Mouse (Mus musculus): ENCODE results near the gene Dennd6a. TPM values are rescaled to one million over a fixed set of nuclear protein-coding genes. Genes with fewer than 3 reads are reported as not detected.

Dennd6a gene
- polyA plus RNA-seq, 1 experiment from 2014 or later: 29.8 TPM

Small RNA genes within 50 kb of the gene (microRNA-seq; reads per million reads assigned to microRNA genes)
- 2.2 reads per million, percentile 27 among the genes with 10 or more reads in this experiment for gene Mir7672 (ENCODE audit: borderline number of aligned reads)

Other genes starting within 250 kb of the Dennd6a start
- 76.2 and 91.2 TPM in 2 replicates for gene Slmap, start 38.9 kb upstream of the Dennd6a start, polyA plus RNA-seq (2014; fragmentation: Nextera tagmentation; extraction: Ambion mirVana)
- gene Arf4, start 64.2 kb downstream of the Dennd6a start, polyA plus RNA-seq (2014; fragmentation: Nextera tagmentation; extraction: Ambion mirVana): 479 and 484 TPM in 2 replicates
- 11.0 and 11.4 TPM in 2 replicates for gene Pde12, start 96.0 kb downstream of the Dennd6a start, polyA plus RNA-seq (2014; fragmentation: Nextera tagmentation; extraction: Ambion mirVana)
- 0.03 and 0.25 TPM in 2 replicates for gene Dnah12, start 119.4 kb downstream of the Dennd6a start, polyA plus RNA-seq (2014; fragmentation: Nextera tagmentation; extraction: Ambion mirVana)

Measured in heart, embryonic 11.5 days (tissue).